Mouse (Mus musculus) liver, adult 2 months (tissue): Measurements from ENCODE around the gene Ubap1.

Source experiments
- CTCF ChIP-seq: fragments of 200-500 bp; IDR thresholded peaks from 2 replicates; pipeline ENCODE4 v1.5.1; 2011; ENCODE audit warnings: low read depth, low read length, control low read depth
- POLR2A ChIP-seq: fragments of 200-500 bp; IDR thresholded peaks from 2 replicates; pipeline ENCODE4 v1.6.1; 2011; ENCODE audit warnings: low read length, control low read depth; ENCODE audit not compliant: insufficient read depth; ENCODE audit errors: extremely low read depth

DNA sequence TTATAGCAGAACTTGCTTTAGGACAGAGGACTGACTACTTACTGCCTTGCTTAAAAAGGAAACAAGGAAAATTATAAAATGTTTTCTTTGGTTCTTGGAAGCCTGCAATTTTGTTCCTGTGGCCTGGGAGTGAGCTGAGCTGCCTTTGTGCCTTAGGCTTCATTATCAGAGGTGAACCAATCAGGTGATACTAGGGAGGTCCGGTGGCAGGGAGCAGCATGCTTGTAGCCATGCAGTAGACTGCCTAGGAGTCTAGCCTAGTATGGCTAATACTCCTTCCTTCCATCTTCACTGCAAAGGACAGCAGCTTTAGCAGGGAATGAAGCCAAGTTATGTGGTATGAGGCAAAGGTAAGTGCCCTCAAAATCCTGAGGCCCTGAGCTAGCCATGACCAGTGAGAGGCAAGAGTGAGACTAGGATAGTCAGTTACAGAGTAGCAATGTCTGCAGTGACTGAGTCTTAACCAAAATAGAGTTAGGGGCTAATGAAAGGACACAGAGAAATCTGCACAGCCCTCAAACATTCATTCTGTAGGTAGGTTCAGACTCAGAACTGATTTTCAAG, 37.7 kb downstream of the Ubap1 start:
- TF ChIP-seq CTCF (no peak), POLR2A (no peak)
